Mouse (Mus musculus) kidney, adult 18-20 months (tissue): ENCODE data around the gene Unc79.

ENCODE experiments used
- DNase-seq: peaks from one replicate; pipeline ENCODE4 v3.0.0; 2021

The Unc79 gene

DNA sequence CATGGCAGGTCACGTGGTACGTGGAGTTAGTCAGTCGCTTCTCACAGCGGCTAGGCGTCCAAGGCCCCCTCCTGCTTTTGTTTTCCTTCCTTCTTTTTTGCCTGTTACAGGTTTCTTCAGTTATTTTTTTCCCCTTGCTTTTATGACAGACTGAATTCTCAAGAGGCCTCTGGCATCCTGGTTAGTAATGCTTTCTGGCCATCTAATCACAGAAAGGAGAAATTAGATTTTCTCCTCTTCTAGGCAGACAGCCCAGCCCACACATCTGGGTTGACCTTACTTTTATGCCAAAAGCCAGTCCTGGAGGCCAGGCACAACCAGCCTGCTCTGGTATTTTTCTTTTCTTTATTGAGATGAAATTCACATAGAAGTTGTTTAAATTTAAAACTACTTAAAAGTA, 94.1 kb downstream of the Unc79 start:
- DNase-seq = no peak

GRCm38 (mm10) chr12:103044422-103044821, 95.8 kb downstream of the Unc79 start:
- no peak for DNase-seq

DNA sequence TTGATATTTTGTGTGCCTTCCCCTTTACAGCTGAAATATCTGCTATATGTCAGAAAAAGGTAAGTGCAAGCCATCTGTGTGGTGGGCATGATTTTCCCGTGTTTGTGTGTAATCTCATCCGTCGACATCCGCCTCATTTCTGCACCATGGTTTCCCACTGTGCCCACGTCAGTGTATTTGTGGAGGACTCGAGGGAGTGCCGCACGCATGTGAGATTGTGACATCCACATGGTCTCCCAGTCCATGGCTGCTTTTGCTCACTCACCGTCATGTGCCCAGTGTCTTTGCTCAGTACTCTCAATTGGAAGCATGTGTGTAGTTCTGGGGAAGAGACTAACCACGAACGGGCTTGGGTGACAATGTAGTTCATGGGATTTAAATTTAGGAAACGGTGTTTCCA, 101.2 kb downstream of the Unc79 start:
- DNase-seq = no peak

GRCm38 (mm10) chr12:103059321-103060053, 110.8 kb downstream of the Unc79 start:
- DNase-seq = no peak

GRCm38 (mm10) chr12:103060791-103061190, 112.1 kb downstream of the Unc79 start:
- DNase-seq = no peak

DNA sequence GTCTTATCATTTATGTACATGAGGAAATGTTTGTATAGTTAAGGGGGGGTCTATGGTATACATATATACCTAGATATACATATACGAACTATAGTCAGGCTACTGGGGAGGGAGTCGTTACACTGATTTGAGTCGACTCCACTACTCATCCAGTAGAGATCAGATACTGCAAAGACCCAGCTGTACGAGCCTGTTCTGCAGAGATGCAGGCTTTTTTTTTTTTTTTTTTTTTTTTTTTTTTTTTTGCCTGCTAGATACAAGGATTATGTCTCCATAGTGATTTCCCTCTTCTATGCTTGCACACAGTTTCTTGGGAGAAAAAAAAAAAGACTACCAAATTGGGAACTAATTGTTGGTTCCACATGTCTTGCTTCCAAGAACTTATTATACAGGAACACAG, 113.5 kb downstream of the Unc79 start:
- DNase-seq = no peak

DNA sequence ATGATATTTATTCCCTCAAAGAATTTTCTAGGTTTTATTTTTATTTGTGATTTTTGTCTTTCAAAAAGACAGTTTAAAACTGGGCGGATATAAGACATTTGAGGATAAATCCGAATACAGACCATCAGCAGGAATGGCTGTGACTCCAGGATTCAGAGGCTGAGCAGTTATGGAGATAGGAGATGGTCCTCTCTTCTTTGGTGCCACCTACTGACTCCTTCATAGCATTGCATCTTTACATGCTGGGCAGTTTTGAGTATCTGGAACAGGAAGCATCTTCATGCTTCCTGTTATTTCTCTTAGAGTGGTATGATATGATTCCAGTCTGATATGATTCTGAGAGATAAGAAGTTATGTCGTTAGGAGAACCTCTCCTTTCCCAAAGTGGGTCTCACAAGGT, 116.3 kb downstream of the Unc79 start:
- DNase-seq = no peak

DNA sequence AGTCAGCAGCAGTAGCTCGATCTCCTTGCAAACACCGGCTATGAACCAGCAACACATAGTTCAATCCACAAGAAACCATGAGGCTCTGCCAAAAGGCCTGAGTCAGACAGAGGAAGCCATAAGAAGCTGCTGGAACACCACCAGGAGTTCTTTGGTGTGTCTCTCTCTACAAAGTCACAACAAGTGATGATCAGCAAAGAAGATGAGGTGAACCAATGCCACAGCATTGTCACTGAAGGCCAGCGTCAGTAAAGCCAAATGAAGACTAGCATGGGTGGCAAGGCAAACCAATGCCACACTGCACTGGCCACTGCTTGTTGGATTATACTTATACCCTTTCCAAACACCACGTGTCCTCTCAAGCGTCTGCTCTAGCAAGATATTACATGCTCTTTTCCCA, 119.5 kb downstream of the Unc79 start:
- DNase-seq = no peak

GRCm38 (mm10) chr12:103069565-103069964, 120.9 kb downstream of the Unc79 start:
- DNase-seq = no peak

- no peak for DNase-seq
These were observed 125.3 kb downstream of the Unc79 start for GRCm38 (mm10) chr12:103073953-103074352.

GRCm38 (mm10) chr12:103078751-103079150, 130.1 kb downstream of the Unc79 start:
- DNase-seq = no peak

DNA sequence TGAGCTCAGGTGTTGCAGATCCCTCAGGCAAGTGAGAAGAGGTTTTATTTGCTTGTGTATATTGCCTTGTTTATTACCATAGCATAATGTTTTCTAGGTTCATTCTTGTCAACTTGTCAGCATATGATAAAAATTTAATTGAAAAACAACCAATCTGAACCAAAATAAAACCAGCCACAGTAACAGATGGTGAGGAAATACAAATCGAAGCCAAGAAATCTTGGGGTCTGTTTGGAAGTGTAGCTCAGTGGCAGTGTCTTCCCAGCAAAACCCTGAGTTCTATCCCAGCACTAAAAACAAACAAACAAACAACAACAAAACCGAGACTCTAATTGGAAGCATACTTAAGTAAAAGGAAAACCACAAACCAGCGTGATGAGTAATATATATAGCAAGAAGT, 131.4 kb downstream of the Unc79 start:
- DNase-seq = no peak

GRCm38 (mm10) chr12:103091831-103092230, 143.2 kb downstream of the Unc79 start:
- DNase-seq = no peak

- DNase-seq = no peak
These were observed 146.5 kb downstream of the Unc79 start for GRCm38 (mm10) chr12:103095160-103095559.

DNA sequence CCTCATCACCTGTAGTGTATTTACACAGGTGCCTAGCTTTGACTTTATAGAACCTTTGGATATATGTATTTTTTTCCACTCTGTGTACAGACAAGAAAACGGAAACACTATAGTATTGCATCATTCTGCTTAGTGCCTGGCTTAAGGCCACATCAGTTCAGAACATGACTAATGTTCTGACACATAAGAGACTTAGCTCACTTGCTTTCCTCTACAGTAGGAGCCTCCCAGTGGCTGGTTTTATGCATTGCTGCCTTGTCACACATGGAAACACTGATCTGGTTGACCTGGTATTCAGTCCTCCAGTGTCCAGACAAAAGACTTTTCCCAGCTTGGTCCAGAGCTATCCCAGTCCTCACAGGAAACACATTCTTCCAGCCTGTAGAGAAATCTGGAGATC, 150.5 kb downstream of the Unc79 start:
- DNase-seq = no peak

GRCm38 (mm10) chr12:103100088-103100487, 151.4 kb downstream of the Unc79 start:
- no peak for DNase-seq

GRCm38 (mm10) chr12:103103041-103103440, 154.4 kb downstream of the Unc79 start:
- no peak for DNase-seq

- DNase-seq = no peak
These were observed 154.9 kb downstream of the Unc79 start for GRCm38 (mm10) chr12:103103601-103104000.

GRCm38 (mm10) chr12:103109301-103109700, 160.6 kb downstream of the Unc79 start:
- DNase-seq = no peak

DNA sequence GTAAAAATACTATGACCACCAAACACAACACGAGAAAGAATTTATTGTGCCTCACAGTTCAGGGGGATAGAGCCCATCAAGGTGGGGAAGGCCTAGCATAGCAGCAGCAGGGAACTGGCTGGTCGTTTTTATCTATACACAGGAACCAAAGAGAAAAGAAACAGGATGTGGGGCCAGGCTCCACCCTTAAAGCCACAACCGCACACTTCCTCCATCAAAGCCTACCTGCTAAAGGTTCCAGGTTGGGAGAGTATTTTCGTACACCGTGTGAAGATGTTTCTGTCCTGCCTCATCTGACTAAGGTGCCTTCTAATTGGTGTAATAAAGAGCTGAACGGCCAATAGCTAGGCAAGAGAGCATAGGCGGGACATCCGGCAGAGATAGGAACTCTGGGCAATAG, 168.0 kb downstream of the Unc79 start:
- no peak for DNase-seq

DNA sequence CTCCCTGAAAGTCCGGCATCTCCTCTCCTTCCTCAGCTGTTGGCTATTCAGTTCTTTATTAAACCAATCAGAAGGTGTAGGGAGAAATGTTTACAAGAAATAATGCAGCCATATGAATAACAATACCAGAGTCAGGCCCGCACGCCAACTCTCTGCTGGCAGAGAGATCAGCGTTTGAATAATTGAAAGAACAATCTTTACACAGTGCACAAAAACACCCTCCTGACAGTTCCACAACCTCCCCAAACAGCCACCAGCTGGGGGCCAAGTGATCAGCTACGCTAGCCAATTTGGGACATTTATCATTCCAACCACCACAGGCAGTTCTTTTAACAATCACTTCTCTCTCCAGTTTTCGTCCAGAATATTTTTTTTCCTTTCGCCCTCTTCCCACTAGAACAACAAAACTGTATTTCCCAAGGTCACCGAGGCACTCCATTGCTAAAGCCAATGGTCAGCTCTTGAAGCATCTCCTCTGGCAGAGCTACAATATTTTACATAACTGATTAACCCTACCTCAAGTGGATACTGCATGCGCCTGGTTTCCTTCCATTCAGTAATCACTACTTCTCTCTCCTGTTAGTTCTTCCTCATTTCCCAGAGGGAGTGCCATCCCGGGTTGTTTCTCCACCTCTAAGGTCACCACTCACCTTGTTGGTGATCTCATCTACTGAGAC, 169.0 kb downstream of the Unc79 start:
- no peak for DNase-seq

DNA sequence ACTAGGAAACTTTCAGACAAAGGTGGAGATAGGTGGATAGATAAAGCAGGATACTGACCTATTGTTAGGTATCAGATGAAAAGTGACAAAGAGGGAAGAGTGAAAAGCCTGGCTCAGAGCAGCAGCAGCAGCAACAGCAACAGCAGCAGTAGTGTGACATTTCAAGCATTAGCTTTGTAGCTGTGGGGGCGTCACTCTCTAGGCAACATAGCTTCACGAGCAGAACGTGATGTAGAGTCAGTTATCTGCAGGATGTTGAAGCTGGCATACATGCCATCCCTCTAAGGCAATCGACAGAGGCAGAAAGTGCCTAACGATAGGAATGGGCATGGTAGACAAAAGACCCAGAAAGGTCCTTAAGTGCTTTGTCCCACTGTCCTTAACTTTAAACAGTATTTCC, 173.3 kb downstream of the Unc79 start:
- DNase-seq = no peak

DNA sequence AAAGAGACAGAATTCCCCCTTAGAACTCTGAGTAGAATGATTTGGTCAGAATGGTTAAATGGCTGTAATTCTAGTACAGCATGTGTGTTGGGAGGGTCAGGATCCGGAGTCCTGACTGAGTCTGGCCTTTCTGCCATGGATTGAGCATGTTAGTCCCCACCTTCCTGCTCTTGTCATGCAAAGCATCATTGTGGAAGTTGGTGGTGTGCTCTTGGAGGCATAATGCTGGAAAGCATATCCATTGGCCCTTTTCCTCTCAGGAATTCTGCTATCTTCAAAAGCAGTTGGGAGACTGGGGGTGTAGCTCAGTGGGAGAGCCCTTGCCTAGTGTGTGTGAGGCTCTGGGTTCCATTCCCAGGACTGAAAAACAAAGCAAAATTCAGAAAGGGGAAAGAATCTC, 175.2 kb downstream of the Unc79 start:
- DNase-seq = no peak

DNA sequence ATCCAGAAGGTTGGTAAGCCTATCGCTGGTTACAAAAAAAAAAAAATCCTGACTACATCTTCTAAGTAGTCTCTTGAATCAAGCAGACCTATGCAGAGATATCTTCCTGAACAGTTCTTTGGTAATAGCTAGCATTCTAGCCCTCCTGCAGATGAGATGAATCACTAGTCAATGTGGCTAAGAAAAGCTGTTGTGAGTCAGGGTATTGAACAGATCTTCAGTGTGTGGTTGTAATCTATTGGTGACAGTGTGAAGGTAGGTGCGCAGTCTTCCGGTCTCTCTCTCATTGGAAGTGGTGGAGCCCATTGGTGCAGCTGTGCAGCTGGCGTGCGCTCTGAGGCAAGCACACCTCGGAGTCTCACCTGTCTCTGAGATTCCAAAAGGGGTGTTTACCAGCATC, 180.3 kb downstream of the Unc79 start:
- no peak for DNase-seq
